Mouse (Mus musculus): ENCODE results near the gene Phka2.

GRCm38 (mm10) chrX:160548875-160549274, 46.9 kb downstream of the Phka2 start:
- TF ChIP-seq CTCF (IDR thresholded peaks at IDR 0.05; ENCODE audit: low read depth, low read length) (no peak), TAL1 (conservative IDR thresholded peaks at IDR 0.05; ENCODE audit: low read depth, low read length) (no peak), GATA1 (IDR thresholded peaks at IDR 0.05; ENCODE audit: borderline replicate concordance, low read length) (no peak), GATA2 (IDR thresholded peaks at IDR 0.05; ENCODE audit: borderline replicate concordance, low read depth, low read length) (no peak), POLR2AphosphoS5 (IDR thresholded peaks at IDR 0.05; ENCODE audit: insufficient replicate concordance, low read depth, low read length) (no peak)
